Mouse (Mus musculus) heart, postnatal 4 days (tissue): ENCODE results near the gene Irf2bp2. TPM values are rescaled to one million over a fixed set of nuclear protein-coding genes. Genes with fewer than 3 reads are reported as not detected.

Source experiments
- total RNA-seq, 2 experiments: library from RNA; stranded (reverse); gene quantifications; 2 replicates each; pipeline ENCODE4 v1.2.3; 2021

Irf2bp2 gene
- total RNA-seq, 2 experiments from 2014 or later, result 98.2 to 100.0 TPM

Other genes starting within 250 kb of the Irf2bp2 start
- gene Coa6, start 171.5 kb downstream of the Irf2bp2 start, total RNA-seq, result 10 to 100 TPM; 25.6 to 25.9 TPM
- 1 to 10 TPM; 5.0 to 5.9 TPM for gene Tarbp1, start 118.9 kb downstream of the Irf2bp2 start, total RNA-seq